Comparison of ENCODE assay signal across 8 mouse cellular contexts in the genomic region with DNA sequence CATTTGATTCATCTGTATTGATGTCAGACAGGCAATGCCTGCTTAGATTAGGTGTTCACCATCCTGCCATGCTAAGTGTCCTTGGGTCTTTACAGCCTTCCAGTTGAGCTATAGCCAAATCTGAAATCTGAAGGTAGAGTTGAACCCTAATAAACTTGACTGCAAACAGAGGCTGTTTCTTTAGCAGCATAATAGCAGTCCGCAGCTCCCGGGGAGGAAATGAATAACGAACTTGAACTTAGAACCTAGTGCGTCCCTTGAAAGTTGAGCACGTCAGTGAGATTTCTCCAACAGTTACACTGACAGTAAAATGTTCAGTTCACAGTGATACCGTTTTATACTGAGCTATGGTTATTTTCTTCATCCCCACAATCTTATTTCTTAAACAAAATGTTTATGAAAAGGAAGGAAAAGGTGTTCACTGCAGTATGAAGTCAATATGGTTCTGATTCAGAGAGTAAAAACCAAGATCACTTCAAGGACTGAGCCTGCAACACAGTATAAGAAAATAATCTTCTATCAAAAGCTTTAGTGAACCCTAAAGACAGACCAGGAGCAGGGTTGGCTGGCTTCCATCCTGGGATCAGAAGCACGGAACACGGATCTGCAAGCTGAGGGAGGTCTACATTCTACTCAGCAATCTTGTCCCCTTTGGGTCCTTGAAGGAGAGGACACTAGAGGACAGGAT.
DNase-seq lines count a peak whose midpoint lies in the region; ATAC-seq and TF ChIP-seq lines count a peak whose summit lies in the region.

No protein-coding gene starts in this region.

- H3K9ac ChIP-seq in hindbrain, postnatal 0 days (replicated peaks; ENCODE audit: low read length) = peak overlapping the region; percentile 35
- H3K9ac ChIP-seq in liver, embryonic 15.5 days = peak overlapping the region; percentile 47
- H3K9ac ChIP-seq in stomach, postnatal 0 days (ENCODE audit: low read length) = peak overlapping the region; percentile 55

- no peak for TF ChIP-seq CTCF in lung, adult 2 months (IDR thresholded peaks at IDR 0.05; ENCODE audit: insufficient read depth, low read length)
- TF ChIP-seq CTCF in hindbrain, postnatal 0 days (IDR thresholded peaks at IDR 0.05; ENCODE audit: low read depth) = no peak
- no peak for TF ChIP-seq CTCF in stomach, postnatal 0 days (IDR thresholded peaks at IDR 0.05; ENCODE audit: low read depth)

- no peaks in the 10 kb centered on the region for H3K27me3 ChIP-seq in hindbrain, postnatal 0 days (ENCODE audit: insufficient read depth, low read length)
- no peaks in the 10 kb centered on the region for H3K27me3 ChIP-seq in liver, embryonic 15.5 days
- H3K27me3 ChIP-seq in stomach, postnatal 0 days (ENCODE audit: control insufficient read depth, insufficient read depth, low read length) = no peaks in the 10 kb centered on the region

- peak; percentile 64 for ATAC-seq in erythroblast, adult 5-6 weeks (replicated peaks; ENCODE audit: low FRiP score, poor library complexity, severe bottlenecking)
- no peak for ATAC-seq in hindbrain, postnatal 0 days
- peak; percentile 73 for ATAC-seq in liver, embryonic 15.5 days (ENCODE audit: insufficient read depth)
- peak; percentile 78 for ATAC-seq in stomach, postnatal 0 days (ENCODE audit: low FRiP score, low TSS enrichment)

- TF ChIP-seq EP300 in stomach, postnatal 0 days (optimal IDR thresholded peaks at IDR 0.05) = no peak

- H3K4me1 ChIP-seq in lung, adult 2 months (ENCODE audit: control insufficient read depth, insufficient read depth, low read length) = peaks cover 10% of the 10 kb centered on the region
- H3K4me1 ChIP-seq in hindbrain, postnatal 0 days (ENCODE audit: insufficient read depth, low read length) = peaks cover 12% of the 10 kb centered on the region
- peaks cover 40% of the 10 kb centered on the region for H3K4me1 ChIP-seq in liver, embryonic 15.5 days (replicated peaks)
- peaks cover 4% of the 10 kb centered on the region; the same call in 1 of the 2 replicates for H3K4me1 ChIP-seq in stomach, postnatal 0 days (replicated peaks; ENCODE audit: control insufficient read depth, insufficient read depth)

- TF ChIP-seq POLR2A in lung, adult 2 months (IDR thresholded peaks at IDR 0.05; ENCODE audit: borderline replicate concordance, extremely low read depth, low read depth, low read length) = no peak

- peak overlapping the region; percentile 84 for H3K27ac ChIP-seq in hindbrain, postnatal 0 days
- peak overlapping the region; percentile 78 for H3K27ac ChIP-seq in liver, embryonic 15.5 days (replicated peaks)
- H3K27ac ChIP-seq in stomach, postnatal 0 days (replicated peaks) = peak overlapping the region; percentile 82

- no peak for DNase-seq in lung, adult 2 months
- DNase-seq in lung, postnatal 14 days = no peak
- DNase-seq in hindbrain, postnatal 0 days (ENCODE audit: low spot score) = peak; percentile 25
- DNase-seq in stomach, postnatal 0 days (ENCODE audit: low spot score) = no peak
- DNase-seq in spleen, postnatal 14 days (ENCODE audit: low spot score in 2 of 2) = no peak
- DNase-seq in urinary bladder, postnatal 36 days (ENCODE audit: low spot score in 2 of 2) = no peak

- peak overlapping the region; percentile 38 for H3K4me3 ChIP-seq in lung, adult 2 months (replicated peaks; ENCODE audit: extremely low read depth, low read depth, low read length)
- H3K4me3 ChIP-seq in hindbrain, postnatal 0 days (ENCODE audit: low read length) = peak overlapping the region; percentile 36
- H3K4me3 ChIP-seq in liver, embryonic 15.5 days (replicated peaks) = peak overlapping the region; percentile 42
- peak overlapping the region; percentile 33 for H3K4me3 ChIP-seq in stomach, postnatal 0 days (ENCODE audit: low read depth, low read length)

- H3K4me2 ChIP-seq in hindbrain, postnatal 0 days (ENCODE audit: low read depth, low read length) = peak overlapping the region; percentile 67
- peak overlapping the region; percentile 69 for H3K4me2 ChIP-seq in liver, embryonic 15.5 days
- peak overlapping the region; percentile 61 for H3K4me2 ChIP-seq in stomach, postnatal 0 days (replicated peaks; ENCODE audit: low read depth)

- WGBS in lung, adult 2 months = 4% methylated on average over 8 of the region's 8 CpGs
- WGBS in hindbrain, postnatal 0 days = 8% methylated on average over 8 of the region's 8 CpGs
- WGBS in liver, embryonic 15.5 days (ENCODE audit: insufficient replicate concordance) = 18% methylated on average over 8 of the region's 8 CpGs
- WGBS in stomach, postnatal 0 days = 4% methylated on average over 8 of the region's 8 CpGs

- no peaks in the 10 kb centered on the region for H3K9me3 ChIP-seq in hindbrain, postnatal 0 days (ENCODE audit: low read length)
- no peaks in the 10 kb centered on the region for H3K9me3 ChIP-seq in liver, embryonic 15.5 days (replicated peaks)
- no peaks in the 10 kb centered on the region for H3K9me3 ChIP-seq in stomach, postnatal 0 days (ENCODE audit: control insufficient read depth, low read length)

- no peaks in the 10 kb centered on the region for H3K36me3 ChIP-seq in hindbrain, postnatal 0 days (ENCODE audit: insufficient read depth, low read length)
- H3K36me3 ChIP-seq in liver, embryonic 15.5 days (replicated peaks) = no peaks in the 10 kb centered on the region
- H3K36me3 ChIP-seq in stomach, postnatal 0 days (ENCODE audit: control insufficient read depth, insufficient read depth, low read length) = no peaks in the 10 kb centered on the region
